Mouse (Mus musculus) CD8-positive naive resting alpha-beta T cell, adult 2 months (primary cell): ENCODE measurements at regions not wholly inside any gene's neighbourhood (a gene's known extent, or its start where the extent isn't known, plus 50 kb on each side); places are given as distances from the start of the nearest gene placed in this dataset.

ENCODE experiments used
- DNase-seq, 2 experiments: peaks; one replicate each; pipeline ENCODE4 v3.0.0; 2022; ENCODE audit warnings: low read depth in 2 of 2, low spot score in 2 of 2

DNA sequence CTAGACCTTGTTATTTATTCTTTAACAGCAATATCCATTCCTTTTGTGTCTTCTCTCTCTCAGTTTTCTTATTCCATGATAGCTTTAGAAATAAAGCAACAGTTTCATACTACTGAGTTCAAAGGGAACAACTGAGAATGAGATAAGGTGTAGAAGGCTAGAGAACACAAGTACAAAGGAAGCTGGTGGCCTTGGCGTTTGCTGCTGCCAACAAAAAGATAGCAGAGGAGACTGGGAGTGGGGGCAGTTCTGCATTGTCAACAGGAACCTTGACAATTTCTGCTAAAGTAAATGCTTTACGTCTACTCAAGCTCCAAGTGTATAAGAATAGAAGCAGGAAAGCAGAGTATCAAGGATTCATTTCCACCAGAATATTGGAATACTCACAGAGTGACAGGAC is 109.3 kb upstream of the B430305J03Rik start:
- DNase-seq: no peak

GRCm38 (mm10) chr3:61467158-61467557 is 101.4 kb upstream of the B430305J03Rik start:
- peak; percentile 39 to 43 for DNase-seq

DNA sequence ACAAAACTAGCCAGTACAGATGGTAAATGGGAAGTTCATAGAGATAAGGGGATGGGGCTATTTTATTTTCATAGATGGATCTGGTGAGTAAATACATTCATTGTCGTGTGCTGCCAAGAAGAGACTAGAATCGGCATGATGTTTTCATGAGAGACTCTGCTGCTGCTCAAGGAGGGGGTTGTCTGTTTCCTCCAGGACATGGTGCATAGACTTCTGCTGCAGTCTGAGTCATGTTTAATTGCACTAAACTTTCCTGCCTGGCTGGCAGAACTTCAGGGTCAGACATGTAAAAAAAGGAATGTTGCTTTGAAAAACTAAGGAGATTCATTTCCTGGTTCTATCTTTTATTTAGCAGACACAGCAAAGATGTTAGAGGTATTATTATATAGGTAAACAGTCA is 100.9 kb upstream of the B430305J03Rik start:
- DNase-seq: no peak

DNA sequence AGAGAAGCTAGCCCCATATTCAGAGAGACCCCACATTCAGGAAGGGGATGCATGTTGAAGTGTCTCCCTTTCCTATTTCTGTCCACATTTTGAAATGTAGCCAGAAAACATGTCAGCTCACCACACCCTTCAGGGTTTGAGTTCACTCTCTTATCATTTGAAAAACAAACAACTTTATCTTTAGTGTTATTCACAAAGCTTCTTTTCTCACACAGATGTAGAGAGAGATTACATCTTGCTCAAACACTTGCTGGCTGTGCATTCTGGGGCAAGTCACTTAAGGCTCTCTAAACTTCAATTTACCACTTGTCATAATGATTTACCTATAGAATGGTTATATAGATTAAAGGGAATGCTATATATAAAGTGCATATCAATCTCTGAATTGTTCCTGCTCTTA is 94.3 kb upstream of the B430305J03Rik start:
- DNase-seq: no peak

- no peak for DNase-seq
Observed at GRCm38 (mm10) chr3:61456598-61456997, 90.8 kb upstream of the B430305J03Rik start.

DNA sequence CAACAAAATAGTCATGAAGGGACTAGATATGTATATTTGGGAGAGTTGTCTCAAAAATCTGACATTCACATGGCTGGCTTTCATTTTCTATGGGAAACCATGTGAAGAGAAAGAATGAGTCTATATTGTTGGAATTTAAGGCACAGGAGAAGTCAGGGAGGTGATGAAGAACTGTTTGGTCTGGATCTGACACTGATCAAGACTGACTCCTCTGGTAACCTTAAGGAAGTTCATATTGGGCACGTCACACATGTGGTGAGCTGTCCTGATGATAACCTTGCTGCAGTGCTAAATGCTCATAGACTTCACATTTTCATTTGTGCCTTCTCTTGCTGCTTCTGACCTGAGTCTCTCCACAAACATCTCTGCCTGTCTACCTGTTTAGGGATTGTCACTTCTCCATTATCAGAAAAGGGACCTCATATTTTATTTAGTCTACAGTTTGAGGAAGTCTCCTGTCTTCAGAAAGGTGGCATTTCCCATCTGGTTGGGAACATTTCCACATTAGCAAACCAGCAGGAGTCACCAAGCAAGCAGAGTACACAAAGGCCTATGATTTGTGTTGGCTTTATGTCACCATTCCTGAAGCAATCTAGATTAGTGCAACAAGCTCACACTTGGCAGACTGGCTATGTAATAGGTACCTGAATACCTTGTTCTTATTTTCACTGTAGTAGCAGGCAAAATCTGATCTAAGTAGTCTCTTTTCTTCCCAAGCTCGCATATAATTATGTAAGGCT is 76.4 kb upstream of the B430305J03Rik start:
- DNase-seq: no peak

GRCm38 (mm10) chr3:61441445-61441844 is 75.7 kb upstream of the B430305J03Rik start:
- no peak for DNase-seq

DNA sequence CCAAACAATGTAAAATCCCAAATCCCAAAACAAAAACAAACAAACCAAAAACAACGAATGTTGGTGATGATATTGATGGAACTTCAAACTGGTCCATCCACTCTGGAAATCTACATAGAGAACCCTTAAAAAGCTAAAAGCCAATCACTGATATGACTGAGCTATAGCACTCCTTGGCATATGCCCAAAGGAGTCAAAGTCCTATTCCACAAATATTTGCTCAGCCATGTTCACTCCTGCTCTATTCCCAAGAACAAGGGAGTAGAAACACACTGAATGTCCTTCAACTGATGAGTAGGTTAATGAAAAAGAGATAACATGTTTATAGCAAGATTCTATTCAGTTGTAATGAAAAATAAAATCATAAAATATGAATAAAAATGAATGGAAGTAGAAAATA is 63.0 kb upstream of the B430305J03Rik start:
- no peak for DNase-seq

- DNase-seq: no peak
Observed at GRCm38 (mm10) chr3:61423945-61424344, 58.2 kb upstream of the B430305J03Rik start.

DNA sequence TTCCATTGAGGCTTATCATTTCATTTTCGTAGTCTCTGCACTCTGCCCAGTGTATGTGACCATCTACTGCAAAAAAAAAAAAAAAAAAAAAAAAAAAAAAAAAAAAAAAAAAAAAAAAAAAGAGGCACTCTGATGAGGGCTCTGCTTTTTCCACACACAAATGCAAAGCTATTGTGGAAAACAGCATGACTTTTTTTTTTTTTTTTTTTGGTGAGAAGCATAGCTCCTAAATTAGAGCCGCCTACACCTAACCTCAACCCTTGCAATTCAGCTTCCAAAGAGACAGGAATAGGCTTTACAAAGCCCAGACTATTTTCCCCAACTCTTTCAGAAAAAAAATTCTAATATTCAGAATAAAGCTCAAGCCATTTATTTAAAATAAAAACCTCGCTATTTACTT is 54.0 kb upstream of the B430305J03Rik start:
- no peak for DNase-seq

GRCm38 (mm10) chr3:61418096-61418495 is 52.3 kb upstream of the B430305J03Rik start:
- no peak for DNase-seq
